Mouse (Mus musculus) spleen, postnatal 4 days (tissue): ENCODE results near the gene Flvcr2.

Experiments
- DNase-seq, 2 experiments: peaks; one replicate each; pipeline ENCODE4 v3.0.0; 2022; ENCODE audit warnings: low spot score in 2 of 2

Gene Flvcr2

GRCm38 (mm10) chr12:85794094-85794493 lies 47.8 kb downstream of the Flvcr2 start:
- no peak for DNase-seq

DNA sequence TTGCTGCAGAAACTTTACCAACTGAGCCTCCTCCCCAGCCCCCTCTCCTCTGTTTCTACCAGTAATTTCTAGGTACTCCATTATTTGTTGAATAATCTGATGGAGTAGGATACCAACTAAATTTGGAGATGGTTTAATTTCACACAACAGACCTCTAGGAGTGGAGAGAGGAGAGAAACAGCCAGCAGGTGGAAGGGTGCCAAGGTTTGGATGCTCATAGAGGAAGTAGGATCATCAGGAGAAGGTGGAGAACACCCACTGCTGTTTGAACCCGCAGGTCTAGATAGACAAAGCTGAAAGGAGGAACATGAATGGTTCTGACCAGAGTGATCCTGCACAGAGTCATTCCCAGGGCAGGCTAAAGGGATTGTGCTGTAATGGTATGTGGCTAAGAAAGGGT lies 49.2 kb downstream of the Flvcr2 start:
- no peak for DNase-seq

- DNase-seq = no peak
Measured at GRCm38 (mm10) chr12:85800031-85800430, 53.7 kb downstream of the Flvcr2 start.

DNA sequence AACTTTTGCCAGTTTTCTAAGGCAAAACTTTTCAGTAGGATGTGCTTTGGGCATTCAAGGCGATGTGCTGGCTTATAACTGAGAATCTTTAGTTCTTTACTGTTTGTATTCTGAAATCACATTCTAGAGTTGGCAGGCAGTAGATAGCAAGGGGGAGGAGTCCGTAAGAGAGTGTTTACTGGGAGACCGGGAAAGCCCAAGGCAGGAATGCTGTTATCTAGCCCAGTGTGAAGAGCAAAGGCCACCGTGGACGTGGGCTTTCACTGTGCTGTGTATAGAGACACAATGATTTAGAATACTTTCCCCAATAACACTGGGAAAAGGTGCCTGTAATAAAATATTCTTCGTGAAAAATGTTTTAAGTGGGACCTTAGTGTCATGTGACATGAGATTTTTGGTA lies 63.4 kb downstream of the Flvcr2 start:
- no peak for DNase-seq

DNA sequence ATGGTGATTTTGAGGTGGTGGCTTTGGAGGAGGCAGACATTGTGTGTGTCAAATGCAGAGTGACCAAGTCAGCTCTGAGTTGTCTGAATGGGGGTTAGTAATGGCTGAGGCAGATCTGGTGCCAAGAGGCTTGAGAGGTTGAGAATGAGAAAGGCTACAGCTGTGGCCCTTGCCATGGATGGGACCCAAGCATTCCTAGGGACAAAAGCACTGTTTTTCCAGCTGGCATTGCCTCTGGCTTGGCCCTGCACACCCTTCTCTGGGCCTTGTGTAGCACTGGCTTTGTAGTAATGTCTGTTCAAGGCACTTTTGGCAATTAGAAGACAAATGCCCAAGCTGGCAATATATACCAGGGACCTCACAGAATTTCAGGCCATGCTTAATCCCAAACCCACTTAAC lies 64.6 kb downstream of the Flvcr2 start:
- DNase-seq = no peak

- no peak for DNase-seq
Measured at GRCm38 (mm10) chr12:85811676-85812075, 65.3 kb downstream of the Flvcr2 start.

GRCm38 (mm10) chr12:85813599-85813998 lies 67.3 kb downstream of the Flvcr2 start:
- no peak for DNase-seq

- DNase-seq = no peak
Measured at GRCm38 (mm10) chr12:85822051-85822450, 75.7 kb downstream of the Flvcr2 start.

DNA sequence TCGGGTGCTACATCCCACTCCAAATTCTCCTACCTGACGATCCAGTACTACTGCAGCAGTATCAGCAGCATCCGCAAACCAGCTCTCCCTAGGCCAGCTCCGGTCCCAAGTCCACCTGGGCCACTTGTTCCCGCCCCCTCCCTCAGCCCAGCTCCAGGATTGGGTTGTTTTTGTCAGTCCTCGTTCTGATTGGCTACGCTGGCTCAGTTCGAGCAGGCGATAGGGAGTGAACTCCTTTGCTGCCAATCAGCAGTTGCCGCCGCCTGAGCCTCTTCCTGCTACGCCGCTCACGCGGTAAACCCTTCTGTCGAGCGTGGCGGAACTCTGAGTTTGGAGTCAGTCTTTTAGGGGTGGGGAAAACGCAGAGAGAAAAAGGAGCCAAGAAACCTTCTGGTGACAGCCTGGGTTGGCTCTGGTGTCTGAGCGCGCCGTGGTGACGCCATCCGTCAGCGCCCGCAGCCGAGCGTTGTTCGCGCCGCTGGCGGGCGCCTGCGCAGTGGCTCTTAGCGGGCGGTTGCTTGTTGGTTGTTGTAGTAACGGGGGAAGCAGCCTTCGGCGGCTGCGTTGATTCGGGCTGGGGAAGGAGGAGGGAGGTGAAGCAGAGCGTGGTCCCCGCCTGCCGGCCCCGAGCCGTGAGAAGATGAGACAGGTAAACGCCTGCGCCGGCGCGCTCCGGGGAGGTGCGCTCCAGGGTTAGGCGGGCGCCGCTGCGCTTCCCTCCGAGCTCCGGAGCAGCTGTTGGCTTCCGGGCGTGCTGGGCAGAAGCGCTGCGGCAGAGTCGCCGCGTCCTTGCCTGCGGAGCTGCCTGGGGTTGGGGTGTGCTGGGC lies 78.3 kb downstream of the Flvcr2 start, which contains the start of the genes Erg28 and Ttll5:
Gene Erg28 (minus strand): TSS at position 113 of the 827 bp plus-strand sequence.
Gene Ttll5 (plus strand): TSS at position 222 of the 827 bp plus-strand sequence.
- peak; percentile 93 to 96 for DNase-seq

DNA sequence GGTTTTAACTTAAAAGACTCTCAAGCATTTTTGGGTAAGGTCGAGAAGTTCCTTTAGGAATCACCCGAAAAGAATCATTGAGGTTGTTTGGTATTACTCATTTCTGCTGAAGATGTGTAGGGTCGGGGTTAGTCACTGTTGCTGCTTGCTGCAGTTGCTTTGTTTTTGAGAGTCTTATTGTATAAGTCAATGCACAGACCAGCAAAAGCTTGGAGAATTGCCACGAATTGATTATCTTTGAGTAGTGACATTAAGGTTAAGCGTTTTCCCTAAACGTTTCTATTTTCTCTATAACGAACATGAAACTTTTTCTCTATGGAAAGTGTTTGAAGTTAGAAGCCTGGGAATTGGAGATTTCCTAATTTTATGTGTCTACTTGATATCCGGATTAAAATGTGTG lies 79.0 kb downstream of the Flvcr2 start:
- DNase-seq = no peak

DNA sequence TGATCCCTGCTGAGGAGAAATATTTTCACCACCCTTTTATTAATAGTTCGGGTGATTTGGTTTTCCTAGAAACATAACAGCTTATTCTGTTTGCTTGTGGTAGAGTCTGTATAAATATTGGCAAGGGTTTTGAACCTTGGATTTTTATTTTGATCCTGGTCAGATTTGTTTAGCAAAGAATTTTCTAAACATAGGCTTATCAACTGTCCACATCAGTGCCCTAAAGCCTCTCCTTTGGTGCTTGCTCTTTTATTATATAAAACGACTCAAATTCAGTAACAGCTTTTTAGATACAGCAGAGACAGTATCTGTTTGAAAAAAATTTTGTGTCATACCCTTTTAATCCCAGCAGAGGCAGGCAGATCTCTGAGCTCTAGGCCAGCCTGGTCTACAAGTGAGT lies 79.5 kb downstream of the Flvcr2 start:
- no peak for DNase-seq

DNA sequence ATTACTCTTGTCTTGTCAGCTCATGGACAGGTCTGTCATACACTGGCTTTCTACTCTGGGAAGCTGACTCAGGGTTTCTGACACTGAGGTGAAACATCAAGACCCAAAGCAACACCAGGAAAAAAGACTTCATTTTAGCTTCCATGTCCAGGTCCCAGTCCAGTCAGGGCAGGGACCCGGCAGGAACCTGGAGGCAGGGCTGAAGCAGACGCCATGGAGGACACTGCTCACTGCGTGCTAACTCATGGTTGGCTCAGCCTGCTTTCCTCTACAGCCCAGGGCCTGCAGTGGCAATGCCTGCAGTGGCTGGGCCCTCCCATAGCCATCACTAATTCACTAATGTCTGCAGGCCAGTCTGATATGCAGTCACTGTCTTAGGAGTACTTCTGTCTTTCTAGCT lies 82.5 kb downstream of the Flvcr2 start:
- DNase-seq = no peak

DNA sequence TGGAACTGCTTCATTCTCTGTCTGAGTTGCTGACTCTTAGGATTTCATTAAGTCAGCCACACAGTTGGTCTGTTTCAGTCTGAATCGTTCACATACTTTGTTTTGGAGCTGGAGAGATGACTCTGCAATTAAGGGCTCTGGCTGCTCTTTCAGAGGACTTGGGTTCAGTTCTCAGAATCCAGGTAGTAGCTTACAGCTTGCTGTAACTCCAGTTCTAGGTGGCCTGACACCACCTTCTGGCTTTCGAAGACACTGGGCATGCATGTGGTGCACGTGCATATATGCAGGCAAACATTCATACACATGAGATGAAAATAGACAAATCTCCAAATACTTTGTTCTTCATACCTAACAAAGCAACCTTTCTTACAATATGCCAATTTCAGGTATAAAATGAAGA lies 83.5 kb downstream of the Flvcr2 start:
- no peak for DNase-seq

DNA sequence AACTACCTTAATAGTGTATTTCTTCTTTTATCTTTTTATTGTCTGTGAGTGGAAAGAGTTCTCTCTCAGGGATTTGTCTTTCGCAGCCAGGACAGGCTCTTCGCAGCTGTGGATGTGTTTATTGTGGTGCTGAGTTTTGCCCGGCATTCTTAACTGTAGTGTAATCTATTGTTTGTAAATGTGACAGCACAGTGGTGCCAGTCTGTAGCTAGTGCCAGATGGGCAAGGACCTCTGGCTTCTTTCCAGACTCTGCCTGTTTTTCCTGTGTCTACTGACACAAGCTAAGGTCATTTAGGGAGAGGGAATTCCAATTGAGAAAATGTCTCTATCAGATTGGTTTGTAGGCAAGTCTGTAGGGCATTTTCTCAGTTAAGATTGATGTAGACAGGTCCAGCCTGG lies 84.4 kb downstream of the Flvcr2 start:
- no peak for DNase-seq

DNA sequence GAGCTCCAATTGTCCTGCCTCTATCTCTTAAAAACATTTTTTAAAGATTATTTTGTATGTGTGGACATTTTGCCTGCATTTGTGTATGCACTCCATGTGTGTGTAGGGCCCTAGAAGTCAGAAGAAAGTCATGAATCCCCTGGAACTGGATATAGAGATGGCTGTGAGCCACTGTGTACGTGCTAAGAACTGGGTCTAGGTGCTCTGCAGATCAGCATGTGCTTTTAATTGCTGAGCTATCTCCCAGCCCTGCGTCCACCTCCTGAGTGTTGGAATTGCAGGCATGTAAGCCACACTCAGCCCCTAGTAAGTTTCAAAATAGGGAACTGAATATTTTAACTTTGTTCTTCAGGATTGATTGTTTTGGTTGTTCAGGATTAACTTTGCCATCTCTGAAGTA lies 88.2 kb downstream of the Flvcr2 start:
- no peak for DNase-seq

GRCm38 (mm10) chr12:85837765-85838164 lies 91.4 kb downstream of the Flvcr2 start:
- DNase-seq = no peak

DNA sequence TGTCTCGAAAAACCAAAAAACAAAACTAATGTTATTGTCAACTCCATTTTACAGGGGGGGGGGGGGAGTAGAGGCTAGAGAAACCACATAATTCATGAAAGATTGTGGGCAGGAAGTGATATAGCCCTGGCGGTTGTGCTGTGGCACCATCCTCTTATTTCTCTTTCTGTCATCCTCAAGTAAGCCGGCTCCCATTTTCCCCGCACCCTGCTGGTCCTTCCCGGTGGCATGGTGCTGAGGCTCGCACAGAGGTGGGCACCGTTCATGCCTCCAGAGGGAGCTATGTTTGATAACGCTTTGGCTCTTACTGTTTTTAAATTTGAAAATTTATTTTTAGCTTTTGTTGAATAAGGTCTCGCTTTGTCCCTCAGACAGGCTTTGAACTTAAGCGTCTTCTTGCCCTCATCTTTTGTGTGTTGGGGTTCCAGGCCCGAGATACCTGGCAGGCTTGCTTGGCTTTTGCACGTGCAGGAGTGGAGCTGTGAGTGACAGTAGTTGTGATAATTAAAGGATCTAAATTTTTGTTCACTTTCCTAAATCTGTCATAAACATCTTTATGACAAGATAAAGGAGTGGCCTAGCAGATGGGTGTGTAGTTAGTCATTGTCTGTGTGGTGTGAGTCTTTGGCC lies 93.1 kb downstream of the Flvcr2 start:
- no peak for DNase-seq

DNA sequence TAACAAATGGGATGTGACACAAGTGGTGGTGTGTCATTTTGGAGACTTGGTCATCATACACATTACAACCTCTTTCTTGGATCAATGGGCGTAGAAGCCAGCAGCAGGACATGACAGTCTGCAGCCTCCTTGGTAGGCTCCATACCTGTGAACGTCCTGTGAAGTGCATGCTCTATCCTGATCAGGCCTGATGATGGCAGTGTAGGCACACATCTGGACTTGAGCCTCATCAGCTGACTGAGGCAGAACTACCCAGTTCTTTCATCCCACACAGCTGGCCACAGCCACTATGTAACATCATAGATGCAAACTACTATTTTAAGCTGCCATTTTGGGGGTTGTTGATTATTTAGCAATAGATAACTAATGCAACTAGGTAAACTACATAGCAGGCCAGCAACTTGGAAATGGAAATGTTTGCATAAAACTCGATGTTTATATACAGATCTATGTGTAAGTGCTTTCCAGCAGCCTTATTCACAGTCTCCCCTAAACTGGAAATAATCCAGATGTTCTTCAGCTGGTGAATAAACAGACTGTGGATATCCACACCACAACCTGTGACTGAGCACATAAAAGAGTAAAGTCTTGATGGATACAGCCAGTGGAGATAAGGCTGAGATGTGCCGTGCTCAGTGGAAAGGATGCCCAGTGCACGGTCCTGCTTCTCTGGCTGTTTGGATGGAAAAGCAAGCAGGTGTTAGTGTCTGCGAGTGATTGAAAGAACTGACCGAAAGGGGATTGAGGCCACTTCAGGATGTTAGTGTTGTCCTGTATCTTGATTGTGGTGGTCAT lies 102.0 kb downstream of the Flvcr2 start:
- DNase-seq = no peak

- no peak for DNase-seq
Measured at GRCm38 (mm10) chr12:85850661-85851060, 104.3 kb downstream of the Flvcr2 start.

GRCm38 (mm10) chr12:85853836-85854235 lies 107.5 kb downstream of the Flvcr2 start:
- no peak for DNase-seq

DNA sequence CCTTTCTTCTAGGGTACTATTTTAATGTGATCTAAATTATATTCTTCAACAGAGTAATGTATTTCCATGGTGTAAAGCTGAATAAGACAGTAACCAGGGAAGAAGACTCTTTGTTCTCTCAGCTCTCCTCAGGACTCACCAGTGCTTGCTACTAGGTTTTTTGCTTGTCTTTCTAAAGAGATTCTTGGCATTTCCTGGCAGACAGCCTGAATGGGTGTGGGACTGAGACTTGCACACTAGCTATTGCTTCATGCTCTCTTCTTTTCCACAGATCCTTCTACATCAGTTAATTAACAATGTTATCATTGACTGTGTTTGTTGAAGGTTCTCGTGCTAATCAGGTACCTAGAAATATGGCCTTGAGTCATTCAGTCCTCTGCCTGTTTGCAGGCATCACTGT lies 107.9 kb downstream of the Flvcr2 start:
- no peak for DNase-seq

DNA sequence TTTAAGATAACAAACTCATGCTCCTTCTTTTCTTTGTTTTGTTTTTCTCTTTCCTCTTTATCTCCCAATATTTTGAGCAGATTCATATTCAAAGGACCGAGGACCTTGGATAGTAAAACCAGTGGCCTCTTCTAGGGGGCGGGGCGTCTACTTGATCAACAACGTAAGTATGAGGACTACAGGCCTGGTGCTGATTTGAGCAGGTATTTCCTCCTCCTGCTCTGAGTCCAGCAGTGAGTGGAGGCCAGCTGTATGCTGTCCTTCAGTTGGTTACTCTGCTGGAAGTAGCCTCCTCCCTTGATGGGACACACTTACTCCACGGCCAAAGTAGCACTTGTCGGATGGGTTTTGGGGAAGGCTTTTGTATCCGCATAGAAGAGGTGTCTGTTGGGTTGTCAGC lies 111.0 kb downstream of the Flvcr2 start:
- no peak for DNase-seq
